Mouse (Mus musculus) heart, adult 2 months (tissue): ENCODE data around the gene Dhx58. TPM values are rescaled to one million over a fixed set of nuclear protein-coding genes. Genes with fewer than 3 reads are reported as not detected.
A peak's percentile ranks its signal among the peaks of the same experiment; 100 is the strongest.

Experiments used
- DNase-seq, 2 experiments: peaks; one replicate each; pipeline ENCODE4 v3.0.0; 2021
- H3K27ac ChIP-seq: fragments of 200-600 bp; 2 replicates; pipeline ENCODE4 v1.8.1; 2022
- H3K27me3 ChIP-seq: fragments of 200-500 bp; 2 replicates; pipeline ENCODE4 v1.6.1; 2012; ENCODE audit warnings: mild to moderate bottlenecking, low read length, inconsistent platforms, mixed read lengths; ENCODE audit not compliant: control insufficient read depth, insufficient read depth
- H3K36me3 ChIP-seq: fragments of 200-500 bp; 2 replicates; pipeline ENCODE4 v1.6.1; 2012; ENCODE audit warnings: low read length, inconsistent platforms; ENCODE audit not compliant: control insufficient read depth, insufficient read depth
- H3K4me1 ChIP-seq: fragments of 200-500 bp; 2 replicates; pipeline ENCODE4 v1.6.1; 2011; ENCODE audit warnings: low read length; ENCODE audit not compliant: control insufficient read depth, insufficient read depth
- H3K4me3 ChIP-seq: fragments of 200-600 bp; 2 replicates; pipeline ENCODE4 v1.8.1; 2022
- H3K79me2 ChIP-seq: fragments of 200-500 bp; replicated peaks from 2 replicates; pipeline ENCODE4 v1.6.1; 2012; ENCODE audit warnings: mild to moderate bottlenecking, inconsistent platforms, low read length, moderate library complexity, mixed read lengths; ENCODE audit not compliant: control insufficient read depth, insufficient read depth
- H3K9ac ChIP-seq: fragments of 200-500 bp; 2 replicates; pipeline ENCODE4 v1.6.1; 2012; ENCODE audit warnings: low read depth, mild to moderate bottlenecking, control low read depth, inconsistent platforms, low read length, mixed read lengths
- CTCF ChIP-seq: fragments of 200-600 bp; IDR thresholded peaks from 2 replicates; pipeline ENCODE4 v1.8.1; 2022; ENCODE audit warnings: antibody characterized with exemption, mild to moderate bottlenecking, moderate library complexity
- EP300 ChIP-seq: fragments of 200-500 bp; IDR thresholded peaks from 2 replicates; pipeline ENCODE4 v1.6.1; 2011; ENCODE audit warnings: low read depth, low read length, control low read depth; ENCODE audit not compliant: insufficient read depth
- POLR2A ChIP-seq: fragments of 200-500 bp; IDR thresholded peaks from 2 replicates; pipeline ENCODE4 v1.6.1; 2011; ENCODE audit warnings: mild to moderate bottlenecking, low read depth, low read length, control low read depth; ENCODE audit not compliant: insufficient read depth
- WGBS: fragments of 180-500 bp; shearing (Covaris S2); methylation state at CpG from one replicate; pipeline ENCODE4 v1.1.7; 2018; 5-methylcytosine and 5-hydroxymethylcytosine counted together
- intact Hi-C: fragments of 180-260 bp; cut with DNase I; formaldehyde crosslinking; loops from one replicate; pipeline ENCODE4 v1.15.1; 2025
- polyA plus RNA-seq: library from polyadenylated mRNA; depleted of rRNA; stranded (reverse); fragments of >200 nt; gene quantifications from 2 replicates; pipeline ENCODE4 v1.2.3, GENCODE M21; 2012
- total RNA-seq, 2 experiments: library from RNA; stranded (reverse); gene quantifications; 2 replicates each; pipeline ENCODE4 v1.2.3; 2021

The Dhx58 gene
- total and polyA plus RNA-seq, 3 experiments, result 0.55 to 2.8 (median 0.70) TPM

- WGBS, result 74% methylated on average over 10 of the region's 10 CpGs
- H3K27me3 ChIP-seq, result no peaks in the 10 kb centered on the region
Measured at GRCm38 (mm10) chr11:100746546-100746945, 42.5 kb upstream of the Dhx58 start.

GRCm38 (mm10) chr11:100745085-100745484 lies 41.0 kb upstream of the Dhx58 start:
- no peak overlapping the region for H3K27ac ChIP-seq
- TF ChIP-seq POLR2A, result no peak
- TF ChIP-seq CTCF, result peak; percentile 77
- no peak for TF ChIP-seq EP300
- no peak overlapping the region for H3K9ac ChIP-seq
- 21% methylated on average over 6 of the region's 6 CpGs for WGBS
- no peak overlapping the region for H3K4me3 ChIP-seq
- no peaks in the 10 kb centered on the region for H3K4me1 ChIP-seq
- no peak for DNase-seq
- intact Hi-C loops, result loop anchor here (2.0 kb wide), 1 partner anchor 16 kb away; no protein-coding TSS in a partner anchor
- H3K27me3 ChIP-seq, result no peaks in the 10 kb centered on the region
- H3K36me3 ChIP-seq, result no peaks in the 10 kb centered on the region
- H3K79me2 ChIP-seq, result no peaks in the 10 kb centered on the region

More at GRCm38 (mm10) chr11:100746546-100746945, 42.5 kb upstream of the Dhx58 start:
- Histone ChIP-seq H3K27ac (no peak overlapping the region), H3K9ac (no peak overlapping the region), H3K4me1 (no peaks in the 10 kb centered on the region), H3K4me3 (no peak overlapping the region), H3K79me2 (no peaks in the 10 kb centered on the region), H3K36me3 (no peaks in the 10 kb centered on the region)
- DNase-seq, result no peak
- intact Hi-C loops, result no loop called here
- no peak for TF ChIP-seq CTCF
- TF ChIP-seq EP300, result no peak
- TF ChIP-seq POLR2A, result no peak

- WGBS, result 50% methylated on average over 6 of the region's 6 CpGs
- intact Hi-C loops, result no loop called here
Measured at GRCm38 (mm10) chr11:100741348-100741747, 37.3 kb upstream of the Dhx58 start.

DNA sequence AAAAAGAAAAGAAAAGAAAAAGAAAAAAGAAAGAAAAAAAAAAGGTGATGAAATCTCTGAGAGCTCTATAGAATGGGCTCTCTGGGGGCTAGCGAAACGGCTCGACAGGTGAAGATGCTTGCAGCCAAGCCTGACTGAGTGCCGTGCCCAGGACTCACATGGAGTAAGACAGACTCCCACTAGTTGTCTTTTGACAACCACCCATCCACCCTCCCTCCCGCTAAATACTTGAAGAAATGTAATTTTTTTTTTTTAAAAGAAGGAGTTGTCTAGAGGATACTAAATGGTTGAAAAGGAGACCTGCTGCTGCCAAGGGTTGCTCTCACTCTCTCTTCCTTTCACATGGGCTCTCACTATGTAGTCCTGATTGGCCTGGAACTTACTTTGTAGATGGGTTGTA lies 34.7 kb upstream of the Dhx58 start:
- DNase-seq, result no peak
- Histone ChIP-seq H3K4me3 (peak overlapping the region; percentile 44), H3K4me1 (peaks cover 13% of the 10 kb centered on the region), H3K36me3 (no peaks in the 10 kb centered on the region), H3K9ac (no peak overlapping the region), H3K27me3 (no peaks in the 10 kb centered on the region), H3K27ac (peak overlapping the region; percentile 87; the same call in 1 of the 2 replicates), H3K79me2 (peaks cover 3% of the 10 kb centered on the region; the same call in 1 of the 2 replicates)
- 17% methylated on average over 5 of the region's 5 CpGs for WGBS
- TF ChIP-seq EP300 (no peak), CTCF (no peak), POLR2A (no peak)
- intact Hi-C loops, result no loop called here

More at GRCm38 (mm10) chr11:100741348-100741747, 37.3 kb upstream of the Dhx58 start:
- H3K79me2 ChIP-seq, result peaks cover 2% of the 10 kb centered on the region; the same call in 1 of the 2 replicates
- DNase-seq, result peak in 1 of 2 experiments; percentile 64
- TF ChIP-seq EP300 (no peak), CTCF (no peak), POLR2A (no peak)
- no peaks in the 10 kb centered on the region for H3K36me3 ChIP-seq
- no peak overlapping the region for H3K27ac ChIP-seq
- peaks cover 6% of the 10 kb centered on the region for H3K4me1 ChIP-seq
- H3K9ac ChIP-seq, result no peak overlapping the region
- H3K27me3 ChIP-seq, result no peaks in the 10 kb centered on the region
- H3K4me3 ChIP-seq, result no peak overlapping the region

DNA sequence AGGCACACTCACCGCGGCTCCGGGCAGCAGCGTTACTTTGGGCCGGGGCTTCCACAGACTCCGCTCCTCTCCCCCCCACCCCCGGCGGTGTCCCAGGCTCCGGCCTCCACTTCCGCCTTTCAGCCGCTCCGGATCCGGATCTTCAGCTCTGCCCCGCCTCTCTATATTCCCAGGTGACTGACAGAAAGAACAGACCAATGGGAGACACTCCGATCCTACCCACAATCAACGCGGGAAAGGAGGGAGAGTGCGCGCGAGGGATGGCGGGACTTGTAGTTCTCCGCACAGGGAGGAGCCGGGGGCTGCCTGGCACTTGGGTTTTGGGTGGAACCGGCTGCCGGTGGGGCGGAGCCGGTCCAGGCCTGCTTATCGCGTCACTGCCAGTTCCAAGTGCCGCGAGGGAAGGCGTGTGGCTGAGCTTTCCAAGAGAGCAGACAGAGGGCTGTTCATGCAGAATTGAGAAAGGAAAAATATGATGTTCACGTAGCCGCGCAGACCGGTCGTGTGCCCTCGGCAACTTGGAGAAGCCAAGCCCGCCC lies 34.1 kb upstream of the Dhx58 start, which contains the start of gene Rab5c:
Gene Rab5c (minus strand): TSS at position 150 of the 539 bp plus-strand sequence.
- H3K9ac ChIP-seq, result peak within 1 kb of the TSS; percentile 84
- H3K27ac ChIP-seq, result peak within 1 kb of the TSS; percentile 97
- intact Hi-C loops, result no loop called here
- H3K79me2 ChIP-seq, result peaks cover 3% of the 10 kb centered on the region; the same call in 1 of the 2 replicates
- DNase-seq, result peak; percentile 98 to 99
- H3K36me3 ChIP-seq, result no peaks in the 10 kb centered on the region
- TF ChIP-seq EP300, result 0 out of 2 replicates have a peak, but pooled peaks have one; percentile 33
- peak; percentile 35 for TF ChIP-seq CTCF
- peak; percentile 32; the same call in 1 of the 2 replicates for TF ChIP-seq POLR2A
- H3K27me3 ChIP-seq, result no peaks in the 10 kb centered on the region
- under 1% methylated on average over 39 of the region's 39 CpGs for WGBS
- peaks cover 13% of the 10 kb centered on the region for H3K4me1 ChIP-seq
- H3K4me3 ChIP-seq, result peak within 1 kb of the TSS; percentile 95

GRCm38 (mm10) chr11:100737105-100737733 lies 33.1 kb upstream of the Dhx58 start:
- Histone ChIP-seq H3K27ac (peak overlapping the region; percentile 97), H3K36me3 (no peaks in the 10 kb centered on the region; the same call in 1 of the 2 replicates), H3K79me2 (peaks cover 5% of the 10 kb centered on the region; the same call in 1 of the 2 replicates), H3K4me1 (peaks cover 13% of the 10 kb centered on the region), H3K4me3 (peak overlapping the region; percentile 95), H3K27me3 (no peaks in the 10 kb centered on the region), H3K9ac (peak overlapping the region; percentile 84)
- WGBS, result 3% methylated on average over 13 of the region's 13 CpGs
- intact Hi-C loops, result loop anchor here (1.0 kb wide), 1 partner anchor 21 kb away; no protein-coding TSS in a partner anchor
- DNase-seq, result no peak
- TF ChIP-seq POLR2A (no peak), EP300 (no peak), CTCF (no peak)
